Mouse (Mus musculus) thymus, postnatal 36 days (tissue): Measurements from ENCODE around the gene Intu.

Experiments used
- DNase-seq, 2 experiments: peaks; one replicate each; pipeline ENCODE4 v3.0.0; 2022; ENCODE audit warnings: mixed read lengths in 2 of 2

Gene Intu

GRCm38 (mm10) chr3:40685855-40686515 is 154.9 kb downstream of the Intu start:
- peak in 1 of 2 experiments; percentile 22 for DNase-seq

GRCm38 (mm10) chr3:40686836-40687235 is 155.8 kb downstream of the Intu start:
- no peak for DNase-seq

GRCm38 (mm10) chr3:40687588-40687987 is 156.5 kb downstream of the Intu start:
- DNase-seq: no peak

GRCm38 (mm10) chr3:40691566-40691965 is 160.5 kb downstream of the Intu start:
- no peak for DNase-seq

GRCm38 (mm10) chr3:40693435-40693834 is 162.3 kb downstream of the Intu start:
- no peak for DNase-seq

- no peak for DNase-seq
Observed at GRCm38 (mm10) chr3:40693960-40694359, 162.9 kb downstream of the Intu start.

- no peak for DNase-seq
Observed at GRCm38 (mm10) chr3:40694438-40694837, 163.4 kb downstream of the Intu start.

GRCm38 (mm10) chr3:40695162-40695561 is 164.1 kb downstream of the Intu start:
- DNase-seq: no peak

GRCm38 (mm10) chr3:40698834-40699233 is 167.7 kb downstream of the Intu start:
- DNase-seq: no peak

GRCm38 (mm10) chr3:40704816-40705430 is 173.8 kb downstream of the Intu start:
- no peak for DNase-seq

GRCm38 (mm10) chr3:40708655-40709054 is 177.6 kb downstream of the Intu start, which contains the start of gene Slc25a31:
Gene Slc25a31, plus strand, starts transcription at chr3:40708855.
- DNase-seq: no peak

GRCm38 (mm10) chr3:40716056-40716455 is 185.0 kb downstream of the Intu start:
- no peak for DNase-seq

GRCm38 (mm10) chr3:40719022-40719421 is 187.9 kb downstream of the Intu start:
- no peak for DNase-seq

- DNase-seq: no peak
Observed at GRCm38 (mm10) chr3:40738381-40738912, 207.4 kb downstream of the Intu start.

GRCm38 (mm10) chr3:40744024-40744835 is 213.1 kb downstream of the Intu start, which contains the start of gene Hspa4l:
Gene Hspa4l, plus strand, starts transcription at chr3:40744495.
- no peak for DNase-seq

GRCm38 (mm10) chr3:40744836-40745660 is 214.0 kb downstream of the Intu start:
- peak; percentile 96 for DNase-seq

- DNase-seq: peak; percentile 87 to 92
Observed at GRCm38 (mm10) chr3:40745661-40746547, 214.8 kb downstream of the Intu start.
